Mouse (Mus musculus) thymus, adult 2 months (tissue): ENCODE data around the gene Mgat4e.

Experiments used
- CTCF ChIP-seq: fragments of 200-500 bp; IDR thresholded peaks from 2 replicates; pipeline ENCODE4 v1.5.1; 2012; ENCODE audit warnings: mild to moderate bottlenecking, control low read depth, low read length, moderate library complexity, borderline replicate concordance; ENCODE audit not compliant: control insufficient read depth, poor library complexity, insufficient read depth; ENCODE audit errors: extremely low read depth
- POLR2A ChIP-seq: fragments of 200-500 bp; IDR thresholded peaks from 2 replicates; pipeline ENCODE4 v1.6.1; 2012; ENCODE audit warnings: mild to moderate bottlenecking, low read length, control low read depth, moderate library complexity; ENCODE audit not compliant: control insufficient read depth, poor library complexity, insufficient read depth; ENCODE audit errors: extremely low read depth

DNA sequence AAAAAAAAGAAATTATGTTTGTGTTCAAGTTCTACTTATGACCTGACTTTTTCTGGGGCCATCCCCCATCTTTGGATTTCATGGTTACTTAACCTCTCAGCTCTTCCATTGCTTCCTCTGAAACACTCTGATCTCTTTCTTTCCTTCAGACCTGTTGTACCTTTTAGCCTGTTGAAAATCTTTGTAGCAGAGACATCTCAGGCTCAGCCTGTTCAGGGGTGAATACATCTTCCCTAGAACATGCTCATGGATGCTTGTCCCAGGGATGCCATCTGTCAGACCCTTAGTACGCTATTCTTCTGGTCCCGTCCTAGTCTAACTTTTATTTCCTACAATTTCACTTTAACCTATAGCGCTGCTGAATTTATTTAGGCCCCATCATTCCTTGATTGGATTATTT lies 9.7 kb upstream of the Mgat4e start:
- TF ChIP-seq POLR2A, result no peak
- no peak for TF ChIP-seq CTCF
